Mouse (Mus musculus) ES-E14 (cell line): ENCODE results near the gene Actl6b. TPM values are rescaled to one million over a fixed set of nuclear protein-coding genes. Genes with fewer than 3 reads are reported as not detected.

Experiments
- DNase-seq: peaks from one replicate; pipeline ENCODE4 v3.0.0-alpha.2; 2013; ENCODE audit warnings: low read depth, low spot score
- H3K27ac ChIP-seq: 2 replicates; pipeline ENCODE4 v1.5.1; 2012; ENCODE audit warnings: low read depth, mild to moderate bottlenecking, low read length, moderate library complexity, mixed read lengths; ENCODE audit not compliant: poor library complexity, insufficient read depth, severe bottlenecking
- H3K36me3 ChIP-seq: 2 replicates; pipeline ENCODE4 v1.6.1; 2012; ENCODE audit warnings: mild to moderate bottlenecking, low read length, moderate library complexity, mixed read lengths; ENCODE audit not compliant: control insufficient read depth, poor library complexity, insufficient read depth, severe bottlenecking
- H3K4me1 ChIP-seq, 2 experiments: fragments of 150-350 bp in 1 of 2; sonication (generic) in 1 of 2; 2 replicates each; pipeline ENCODE4 v1.6.1; 2012; ENCODE audit warnings: low read length in 2 of 2, mild to moderate bottlenecking in 1 of 2, mixed read lengths in 1 of 2; ENCODE audit not compliant: control insufficient read depth in 2 of 2, insufficient read depth in 2 of 2, poor library complexity in 1 of 2
- H3K4me3 ChIP-seq, 2 experiments: fragments of 150-350 bp in 1 of 2; sonication (generic) in 1 of 2; 2 replicates each; pipeline ENCODE4 v1.5.1; 2012; ENCODE audit warnings: low read length in 2 of 2, low read depth in 1 of 2, mild to moderate bottlenecking in 1 of 2, mixed read lengths in 1 of 2; ENCODE audit not compliant: insufficient read depth in 1 of 2, poor library complexity in 1 of 2, severe bottlenecking in 1 of 2
- H3K9ac ChIP-seq: 2 replicates; pipeline ENCODE4 v1.6.1; 2012; ENCODE audit warnings: low read depth, mild to moderate bottlenecking, low read length, mixed read lengths; ENCODE audit not compliant: poor library complexity, insufficient read depth, severe bottlenecking
- H3K9me3 ChIP-seq: fragments of 150-350 bp; sonication (generic); 2 replicates; pipeline ENCODE4 v1.6.1; 2012; ENCODE audit warnings: low read depth, mild to moderate bottlenecking, low read length; ENCODE audit not compliant: control insufficient read depth, insufficient read depth
- CHD2 ChIP-seq: IDR thresholded peaks from 2 replicates; pipeline ENCODE4 v1.6.1; 2014; ENCODE audit warnings: mild to moderate bottlenecking, low read depth, low read length, inconsistent platforms
- HCFC1 ChIP-seq: IDR thresholded peaks from 2 replicates; pipeline ENCODE4 v1.6.1; 2012; ENCODE audit warnings: low read length, inconsistent platforms, borderline replicate concordance; ENCODE audit not compliant: insufficient read depth
- MAFK ChIP-seq: IDR thresholded peaks from 2 replicates; pipeline ENCODE4 v1.6.1; 2014; ENCODE audit warnings: mild to moderate bottlenecking, low read depth, low read length, inconsistent platforms; ENCODE audit not compliant: insufficient read depth
- ZC3H11A ChIP-seq: IDR thresholded peaks from 2 replicates; pipeline ENCODE4 v1.6.1; 2012; ENCODE audit warnings: low read depth, mild to moderate bottlenecking, inconsistent platforms, low read length, borderline replicate concordance
- ZNF384 ChIP-seq: IDR thresholded peaks from 2 replicates; pipeline ENCODE4 v1.6.1; 2012; ENCODE audit warnings: low read depth, low read length, inconsistent platforms
- in situ Hi-C, 2 experiments: fragments of 600-800 bp; cut with MboI; formaldehyde crosslinking; loops; one replicate each; pipeline ENCODE4 v1.15.1; 2025; ENCODE audit warnings: low sequenced_read_pairs in 2 of 2, inconsistent platforms in 1 of 2; ENCODE audit not compliant: unreplicated experiment in 2 of 2
- total RNA-seq: library from RNA; depleted of rRNA; stranded (reverse); fragments of 300-350 nt; gene quantifications from 2 replicates; pipeline ENCODE4 v1.2.3, GENCODE M21; 2012

The Actl6b gene
- total RNA-seq, 1 experiment: not detected

GRCm38 (mm10) chr5:137526192-137526936 is 27.0 kb upstream of the Actl6b start:
- no peak for DNase-seq
- Histone ChIP-seq H3K4me3 (no peak overlapping the region), H3K9ac (no peak overlapping the region), H3K27ac (no peak overlapping the region), H3K36me3 (peaks cover 77% of the 10 kb centered on the region), H3K9me3 (no peaks in the 10 kb centered on the region), H3K4me1 (peaks cover 3 to 40% of the 10 kb centered on the region in 2 experiments; a peak in 3 of 4 replicates)
- in situ Hi-C loops: no loop called here
- TF ChIP-seq ZNF384: no peak
- TF ChIP-seq MAFK: no peak
- no peak for TF ChIP-seq HCFC1
- TF ChIP-seq ZC3H11A: no peak
- no peak for TF ChIP-seq CHD2

- Histone ChIP-seq H3K4me3 (no peak overlapping the region), H3K9ac (no peak overlapping the region), H3K36me3 (peaks cover 67% of the 10 kb centered on the region), H3K27ac (no peak overlapping the region), H3K4me1 (peaks cover 0 to 33% of the 10 kb centered on the region in 2 experiments; a peak in 3 of 4 replicates), H3K9me3 (no peaks in the 10 kb centered on the region)
- TF ChIP-seq CHD2: no peak
- no peak for TF ChIP-seq ZNF384
- no peak for TF ChIP-seq ZC3H11A
- TF ChIP-seq HCFC1: no peak
- TF ChIP-seq MAFK: no peak
- in situ Hi-C loops: no loop called here
- no peak for DNase-seq
These were observed 25.9 kb upstream of the Actl6b start for GRCm38 (mm10) chr5:137527413-137527812.

GRCm38 (mm10) chr5:137528247-137528968 is 24.9 kb upstream of the Actl6b start:
- in situ Hi-C loops: no loop called here
- no peak overlapping the region for H3K27ac ChIP-seq
- H3K36me3 ChIP-seq: peaks cover 57% of the 10 kb centered on the region
- peaks cover 0 to 26% of the 10 kb centered on the region in 2 experiments; a peak in 3 of 4 replicates for H3K4me1 ChIP-seq
- no peak for DNase-seq
- no peaks in the 10 kb centered on the region for H3K9me3 ChIP-seq
- H3K4me3 ChIP-seq: no peak overlapping the region
- TF ChIP-seq MAFK: no peak
- no peak for TF ChIP-seq HCFC1
- no peak for TF ChIP-seq ZC3H11A
- TF ChIP-seq CHD2: no peak
- TF ChIP-seq ZNF384: no peak
- no peak overlapping the region for H3K9ac ChIP-seq

GRCm38 (mm10) chr5:137529221-137529995 is 23.9 kb upstream of the Actl6b start:
- Histone ChIP-seq H3K4me3 (no peak overlapping the region), H3K9ac (no peak overlapping the region), H3K27ac (no peak overlapping the region), H3K36me3 (peaks cover 47% of the 10 kb centered on the region), H3K4me1 (peaks cover 0 to 22% of the 10 kb centered on the region in 2 experiments; a peak in 3 of 4 replicates), H3K9me3 (no peaks in the 10 kb centered on the region)
- in situ Hi-C loops: no loop called here
- no peak for DNase-seq
- TF ChIP-seq MAFK (no peak), HCFC1 (no peak), CHD2 (no peak)
